Mouse (Mus musculus): ENCODE measurements around the gene Ptpro. TPM values are rescaled to one million over a fixed set of nuclear protein-coding genes. Genes with fewer than 3 reads are reported as not detected.

The Ptpro gene
- polyA plus RNA-seq, 2 experiments, result 2.0 to 2.3 TPM

- H3K4me1 ChIP-seq (ENCODE audit: control insufficient read depth, insufficient read depth, low read length), result no peaks in the 10 kb centered on the region
- no peaks in the 10 kb centered on the region for H3K9me3 ChIP-seq (ENCODE audit: control insufficient read depth, low read length)
Observed at GRCm38 (mm10) chr6:137382546-137382945, 130.4 kb downstream of the Ptpro start.

GRCm38 (mm10) chr6:137386344-137386743 is 134.2 kb downstream of the Ptpro start:
- H3K4me1 ChIP-seq (ENCODE audit: control insufficient read depth, insufficient read depth, low read length), result no peaks in the 10 kb centered on the region
- no peak overlapping the region for H3K4me3 ChIP-seq (replicated peaks; ENCODE audit: low read length)
- H3K9ac ChIP-seq (ENCODE audit: low read depth, low read length, severe bottlenecking), result no peak overlapping the region
- no peak overlapping the region for H3K27ac ChIP-seq (replicated peaks; ENCODE audit: low read depth, low read length)
- no peak for TF ChIP-seq POLR2A (IDR thresholded peaks at IDR 0.05; ENCODE audit: borderline replicate concordance, extremely low read depth, insufficient read depth, insufficient read length)
- H3K4me2 ChIP-seq (replicated peaks; ENCODE audit: low read depth, low read length, severe bottlenecking), result no peak overlapping the region
- ATAC-seq (ENCODE audit: low FRiP score, low read depth) (no peak), DNase-seq (ENCODE audit: low spot score) (no peak)
- H3K9me3 ChIP-seq (ENCODE audit: control insufficient read depth, low read length), result no peaks in the 10 kb centered on the region
- WGBS, result 91% methylated on average over 4 of the region's 4 CpGs
- H3K27me3 ChIP-seq (ENCODE audit: control insufficient read depth, insufficient read depth, low read length), result no peaks in the 10 kb centered on the region
- H3K36me3 ChIP-seq (ENCODE audit: control insufficient read depth, insufficient read depth, low read length), result no peaks in the 10 kb centered on the region

More at GRCm38 (mm10) chr6:137382546-137382945, 130.4 kb downstream of the Ptpro start:
- Histone ChIP-seq H3K4me2 (replicated peaks; ENCODE audit: low read depth, low read length, severe bottlenecking) (no peak overlapping the region), H3K4me3 (replicated peaks; ENCODE audit: low read length) (no peak overlapping the region), H3K27me3 (ENCODE audit: control insufficient read depth, insufficient read depth, low read length) (no peaks in the 10 kb centered on the region), H3K36me3 (ENCODE audit: control insufficient read depth, insufficient read depth, low read length) (no peaks in the 10 kb centered on the region), H3K9ac (ENCODE audit: low read depth, low read length, severe bottlenecking) (no peak overlapping the region), H3K27ac (replicated peaks; ENCODE audit: low read depth, low read length) (no peak overlapping the region)
- ATAC-seq (ENCODE audit: low FRiP score, low read depth) (no peak), DNase-seq (ENCODE audit: low spot score) (no peak)
- WGBS, result 45% methylated on average over 9 of the region's 9 CpGs
- TF ChIP-seq POLR2A (IDR thresholded peaks at IDR 0.05; ENCODE audit: borderline replicate concordance, extremely low read depth, insufficient read depth, insufficient read length), result no peak

- no peak for DNase-seq (ENCODE audit: low spot score)
- H3K9me3 ChIP-seq (ENCODE audit: control insufficient read depth, low read length), result no peaks in the 10 kb centered on the region
- H3K27me3 ChIP-seq (ENCODE audit: control insufficient read depth, insufficient read depth, low read length), result no peaks in the 10 kb centered on the region
- no peak overlapping the region for H3K4me3 ChIP-seq (replicated peaks; ENCODE audit: low read length)
- H3K4me2 ChIP-seq (replicated peaks; ENCODE audit: low read depth, low read length, severe bottlenecking), result no peak overlapping the region
- H3K4me1 ChIP-seq (ENCODE audit: control insufficient read depth, insufficient read depth, low read length), result no peaks in the 10 kb centered on the region
- WGBS, result 46% methylated on average over 4 of the region's 4 CpGs
- no peak overlapping the region for H3K27ac ChIP-seq (replicated peaks; ENCODE audit: low read depth, low read length)
- H3K9ac ChIP-seq (ENCODE audit: low read depth, low read length, severe bottlenecking), result no peak overlapping the region
- H3K36me3 ChIP-seq (ENCODE audit: control insufficient read depth, insufficient read depth, low read length), result no peaks in the 10 kb centered on the region
- no peak for TF ChIP-seq POLR2A (IDR thresholded peaks at IDR 0.05; ENCODE audit: borderline replicate concordance, extremely low read depth, insufficient read depth, insufficient read length)
- no peak for ATAC-seq (ENCODE audit: low FRiP score, low read depth)
Observed at GRCm38 (mm10) chr6:137386935-137387334, 134.8 kb downstream of the Ptpro start.

- no peak overlapping the region for H3K4me3 ChIP-seq (replicated peaks; ENCODE audit: low read length)
- no peaks in the 10 kb centered on the region for H3K4me1 ChIP-seq (ENCODE audit: control insufficient read depth, insufficient read depth, low read length)
- H3K36me3 ChIP-seq (ENCODE audit: control insufficient read depth, insufficient read depth, low read length), result no peaks in the 10 kb centered on the region
- no peaks in the 10 kb centered on the region for H3K9me3 ChIP-seq (ENCODE audit: control insufficient read depth, low read length)
- no peak overlapping the region for H3K27ac ChIP-seq (replicated peaks; ENCODE audit: low read depth, low read length)
- no peak for DNase-seq (ENCODE audit: low spot score)
- no peak for ATAC-seq (ENCODE audit: low FRiP score, low read depth)
- no peaks in the 10 kb centered on the region for H3K27me3 ChIP-seq (ENCODE audit: control insufficient read depth, insufficient read depth, low read length)
- no peak overlapping the region for H3K4me2 ChIP-seq (replicated peaks; ENCODE audit: low read depth, low read length, severe bottlenecking)
- 55% methylated on average over 7 of the region's 7 CpGs for WGBS
- H3K9ac ChIP-seq (ENCODE audit: low read depth, low read length, severe bottlenecking), result no peak overlapping the region
- no peak for TF ChIP-seq POLR2A (IDR thresholded peaks at IDR 0.05; ENCODE audit: borderline replicate concordance, extremely low read depth, insufficient read depth, insufficient read length)
Observed at GRCm38 (mm10) chr6:137395075-137395474, 143.0 kb downstream of the Ptpro start.

- H3K36me3 ChIP-seq (ENCODE audit: control insufficient read depth, insufficient read depth, low read length), result no peaks in the 10 kb centered on the region
- no peak overlapping the region for H3K9ac ChIP-seq (ENCODE audit: low read depth, low read length, severe bottlenecking)
- DNase-seq (ENCODE audit: low spot score) (no peak), ATAC-seq (ENCODE audit: low FRiP score, low read depth) (no peak)
- no peaks in the 10 kb centered on the region for H3K27me3 ChIP-seq (ENCODE audit: control insufficient read depth, insufficient read depth, low read length)
- TF ChIP-seq POLR2A (IDR thresholded peaks at IDR 0.05; ENCODE audit: borderline replicate concordance, extremely low read depth, insufficient read depth, insufficient read length), result no peak
- no peak overlapping the region for H3K27ac ChIP-seq (replicated peaks; ENCODE audit: low read depth, low read length)
- H3K9me3 ChIP-seq (ENCODE audit: control insufficient read depth, low read length), result no peaks in the 10 kb centered on the region
- no peaks in the 10 kb centered on the region for H3K4me1 ChIP-seq (ENCODE audit: control insufficient read depth, insufficient read depth, low read length)
- no peak overlapping the region for H3K4me3 ChIP-seq (replicated peaks; ENCODE audit: low read length)
- no peak overlapping the region for H3K4me2 ChIP-seq (replicated peaks; ENCODE audit: low read depth, low read length, severe bottlenecking)
- WGBS, result 75% methylated on average over 4 of the region's 4 CpGs
Observed at GRCm38 (mm10) chr6:137396106-137396793, 144.1 kb downstream of the Ptpro start.

Data from limb, embryonic 14.5 days (tissue).